Mouse (Mus musculus): ENCODE results near the gene Tnfrsf18.
A peak's percentile ranks its signal among the peaks of the same experiment; 100 is the strongest.

Gene Tnfrsf18

DNA sequence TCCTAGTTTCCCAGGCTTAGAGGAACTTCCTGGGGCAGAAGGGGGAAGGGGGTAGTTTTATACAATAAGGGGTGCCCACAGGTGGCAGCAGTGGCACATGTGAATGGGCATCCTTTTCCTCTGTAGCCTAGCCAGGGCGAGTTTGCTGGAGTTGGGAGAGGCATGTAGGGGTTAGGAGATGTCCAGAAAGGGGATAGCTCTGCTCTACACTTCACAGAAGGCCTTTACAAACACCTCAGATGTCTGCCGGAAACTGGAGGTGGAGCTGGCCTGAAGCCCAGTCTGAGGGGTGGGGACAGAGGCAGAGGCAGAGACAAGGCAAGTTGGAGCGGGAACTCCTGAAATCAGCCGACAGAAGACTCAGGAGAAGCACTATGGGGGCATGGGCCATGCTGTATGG, at the start of gene Tnfrsf18:
Gene Tnfrsf18, plus strand, starts transcription at position 152 of the 400 bp plus-strand sequence.
- peak; percentile 24 to 69 for DNase-seq

DNA sequence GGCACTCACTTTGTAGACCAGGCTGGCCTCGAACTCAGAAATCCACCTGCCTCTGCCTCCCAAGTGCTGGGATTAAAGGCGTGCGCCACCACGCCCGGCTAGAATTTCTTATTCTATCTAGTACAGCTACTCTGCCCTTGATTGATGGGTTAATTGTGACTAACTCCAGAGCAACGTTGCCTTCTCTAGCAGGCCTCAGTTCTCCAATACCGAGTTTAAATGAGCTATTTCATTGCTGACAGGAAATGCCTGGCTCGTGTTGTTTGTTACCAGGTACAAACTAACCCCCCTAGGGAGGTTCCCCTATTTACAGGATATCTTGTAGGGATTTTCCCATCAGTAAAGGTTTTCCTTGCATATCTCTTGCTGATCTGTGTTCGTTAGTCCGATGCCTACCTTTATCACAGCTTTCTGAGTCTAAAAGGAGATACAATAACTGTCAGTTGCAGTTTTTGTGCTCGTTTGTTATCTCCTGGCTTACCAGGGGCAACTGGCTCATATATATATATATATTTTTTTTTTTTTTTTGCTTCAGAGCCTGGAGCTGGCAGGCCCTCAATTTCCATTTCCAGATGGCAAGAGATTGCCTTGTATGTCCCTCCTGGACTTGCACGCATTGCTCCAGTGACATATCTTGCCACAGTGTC, 44.4 kb upstream of the Tnfrsf18 start:
- DNase-seq, result no peak

DNA sequence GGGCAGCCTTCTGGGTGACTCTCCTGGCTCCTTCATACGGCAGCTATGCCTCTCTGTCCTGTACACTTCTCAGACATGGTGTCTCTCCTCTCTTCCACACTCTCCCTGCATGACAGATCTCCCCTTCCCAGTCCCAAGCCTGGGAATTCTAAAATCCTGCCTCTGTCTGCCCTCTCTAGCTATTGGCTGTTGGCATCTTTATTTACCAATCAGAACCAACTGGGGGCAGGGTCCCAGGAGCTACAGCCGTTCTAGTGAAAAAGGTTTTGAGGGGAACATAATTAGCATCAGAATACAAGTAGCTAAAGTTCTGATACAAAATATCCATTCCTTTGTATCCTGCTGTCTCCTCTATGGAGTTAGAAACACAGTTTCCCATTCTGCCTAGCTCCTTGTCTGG, 42.2 kb upstream of the Tnfrsf18 start:
- no peak for DNase-seq

DNA sequence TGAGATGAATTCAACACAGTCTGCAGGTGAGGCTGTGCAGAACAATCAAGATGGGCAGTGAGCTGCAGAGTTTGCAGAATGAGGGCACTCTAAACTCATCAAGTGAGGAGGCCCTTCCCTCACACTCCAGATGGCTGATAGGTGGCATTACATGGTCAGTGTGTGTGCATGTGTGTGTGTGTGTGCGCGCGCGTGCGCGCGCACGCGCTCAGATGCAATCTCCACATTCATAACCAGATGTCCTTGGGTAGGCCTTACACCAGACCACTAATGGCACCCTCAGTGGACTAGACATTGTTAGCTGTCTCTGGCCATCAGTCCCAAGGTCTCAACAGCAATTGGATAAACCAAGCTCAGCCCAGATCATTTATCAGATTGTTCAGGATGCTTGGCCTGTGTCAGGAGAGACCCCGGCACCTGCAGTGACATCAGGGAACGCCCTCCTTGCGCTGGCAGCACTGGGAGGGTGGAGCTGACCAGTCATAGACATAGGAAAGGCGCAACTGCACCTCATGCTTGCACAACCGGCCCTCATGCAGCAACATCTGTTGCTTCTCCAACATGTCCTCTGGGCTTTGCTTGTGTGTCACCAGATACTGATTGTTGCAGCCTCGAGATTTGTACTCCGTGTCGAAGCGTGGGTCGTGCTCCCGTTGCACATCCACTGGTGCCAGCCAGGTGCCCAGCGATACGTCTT, 34.6 kb upstream of the Tnfrsf18 start:
- peak in 1 of 2 experiments; percentile 12 for DNase-seq

DNA sequence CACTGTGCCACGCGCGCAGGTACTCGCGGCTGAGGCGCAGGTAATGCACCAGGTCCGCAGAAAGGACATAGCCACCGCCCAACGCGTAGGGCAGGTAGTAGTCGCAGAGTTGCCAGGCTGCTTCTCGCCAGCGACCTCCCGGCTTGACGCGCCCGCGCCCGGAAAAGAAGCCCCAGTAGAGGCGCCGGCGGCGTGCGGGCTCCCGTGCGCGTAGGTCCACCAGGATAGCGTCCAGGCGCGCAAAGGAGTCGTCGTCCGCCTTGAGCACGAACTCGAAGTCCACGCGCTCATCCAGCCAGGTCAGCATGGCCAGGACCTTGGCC, 34.1 kb upstream of the Tnfrsf18 start:
- DNase-seq, result no peak

DNA sequence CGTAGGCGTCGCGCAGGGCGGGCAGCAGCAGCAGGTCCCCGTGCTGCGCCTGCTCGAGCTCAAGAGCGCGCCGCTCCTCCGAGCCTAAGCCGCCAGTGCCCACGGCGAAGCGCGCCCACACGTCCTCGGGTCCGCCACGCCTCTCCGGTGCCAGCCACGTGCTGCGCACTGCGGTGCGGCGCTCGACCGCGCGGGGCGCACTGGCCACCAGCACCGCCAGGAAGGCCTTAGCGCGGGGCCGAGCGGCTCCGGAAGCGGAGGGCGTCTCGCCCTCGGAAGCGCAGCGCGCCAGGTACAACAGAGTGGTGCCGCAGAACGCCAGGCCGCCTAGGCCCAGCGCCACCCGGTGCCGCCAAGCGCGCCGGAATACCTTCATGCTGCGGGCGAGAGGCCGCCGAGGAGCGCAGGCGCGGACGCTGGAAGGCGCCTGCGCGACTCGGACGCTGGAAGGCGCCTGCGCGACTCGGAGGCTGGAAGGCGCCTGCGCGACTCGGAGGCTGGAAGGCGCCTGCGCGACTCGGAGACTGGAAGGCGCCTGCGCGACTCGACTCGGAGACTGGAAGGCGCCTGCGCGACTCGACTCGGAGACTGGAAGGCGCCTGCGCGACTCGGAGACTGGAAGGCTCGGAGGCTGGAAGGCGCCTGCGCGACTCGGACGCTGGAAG, 33.6 kb upstream of the Tnfrsf18 start, which contains the start of the genes B3galt6 and Sdf4:
Gene B3galt6, minus strand, starts transcription at position 409 of the 665 bp plus-strand sequence.
Gene Sdf4, plus strand, starts transcription at position 632 of the 665 bp plus-strand sequence.
- DNase-seq, result peak; percentile 82 to 89

DNA sequence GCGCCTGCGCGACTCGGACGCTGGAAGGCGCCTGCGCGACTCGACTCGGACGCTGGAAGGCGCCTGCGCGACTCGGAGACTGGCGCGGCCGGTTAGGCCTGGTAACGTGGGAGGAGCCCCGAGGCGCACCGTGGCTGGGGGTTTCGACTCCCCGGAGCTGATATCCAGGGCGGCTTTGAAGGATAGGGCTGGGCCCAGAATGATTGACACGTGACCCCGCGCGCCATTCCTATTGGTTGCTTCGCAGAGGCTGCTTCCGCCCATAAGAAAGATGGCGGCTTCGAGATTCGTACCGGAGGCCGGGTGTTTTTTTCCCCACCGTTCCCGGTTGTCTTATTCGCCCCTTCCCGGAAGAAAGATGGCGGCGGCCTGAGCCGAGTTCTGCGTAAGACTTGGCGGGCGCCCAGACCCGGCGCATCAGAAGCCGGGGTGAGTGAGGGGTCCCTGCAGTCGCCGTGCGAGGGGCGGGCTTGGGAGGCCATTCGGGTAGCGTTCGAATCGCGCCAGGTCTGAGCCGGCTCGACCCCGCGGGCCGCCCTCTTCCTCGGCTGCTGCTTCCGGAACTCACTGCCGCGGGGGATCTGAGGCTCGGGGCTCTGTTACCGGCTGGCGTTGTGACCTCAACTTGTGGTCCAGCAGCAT, 32.9 kb upstream of the Tnfrsf18 start:
- DNase-seq, result peak; percentile 97 to 98

DNA sequence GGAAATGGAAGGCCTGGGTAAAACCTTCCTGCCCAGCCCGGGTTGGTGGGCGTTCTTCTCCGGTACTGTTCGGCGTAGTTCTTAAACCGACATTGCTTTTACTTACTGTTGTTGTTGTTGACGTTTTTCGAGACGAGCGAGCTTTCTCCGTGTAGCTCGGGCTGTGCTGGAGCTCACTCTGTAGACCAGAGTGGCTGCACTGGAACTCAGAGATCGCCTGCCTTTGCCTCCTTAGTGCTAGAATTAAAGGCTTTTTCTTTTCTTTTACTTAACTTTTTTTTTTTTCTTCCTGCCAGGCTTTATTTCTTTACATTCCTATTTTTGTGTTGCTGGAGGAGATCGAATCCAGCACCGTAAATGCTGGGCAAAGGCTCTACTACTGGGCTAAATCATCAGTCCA, 32.4 kb upstream of the Tnfrsf18 start:
- DNase-seq, result no peak

DNA sequence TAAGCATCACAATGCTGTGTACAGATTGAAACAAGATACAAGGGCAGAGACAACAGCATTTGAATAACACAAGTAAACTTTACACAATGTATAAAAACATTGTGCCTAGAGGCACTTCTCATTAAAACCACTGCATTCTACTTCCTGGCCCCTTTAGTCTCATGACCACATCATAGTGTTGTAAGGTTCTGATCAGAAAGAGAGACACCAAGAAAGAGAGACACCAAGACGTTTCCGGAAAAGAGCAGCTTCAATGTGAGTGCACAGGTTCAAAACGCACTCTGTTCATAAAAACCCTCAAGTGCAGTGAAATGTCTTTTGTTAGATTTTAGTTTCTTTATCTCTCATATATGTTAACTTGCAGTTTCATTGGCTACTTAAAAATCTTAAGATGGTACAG, 21.9 kb upstream of the Tnfrsf18 start:
- no peak for DNase-seq

DNA sequence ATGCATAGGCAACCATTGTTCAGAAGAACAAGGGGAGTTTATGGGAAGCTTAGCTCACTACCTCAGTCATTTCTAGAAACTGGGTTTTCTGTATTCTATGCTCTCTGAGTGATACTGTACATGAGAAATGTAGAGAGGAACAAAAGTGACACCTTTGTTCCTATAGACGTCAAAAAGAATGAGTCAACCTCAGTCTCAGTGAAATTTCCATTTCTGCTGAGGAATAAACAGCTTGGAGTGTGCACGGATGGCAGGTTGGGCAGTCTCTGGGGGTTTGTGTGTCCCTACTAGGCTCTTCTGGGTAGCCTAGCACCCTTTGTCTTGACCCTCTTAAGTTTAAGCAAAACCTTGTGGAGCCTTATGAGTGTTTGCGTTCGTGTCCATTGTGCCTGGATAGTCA, 17.6 kb upstream of the Tnfrsf18 start:
- no peak for DNase-seq

DNA sequence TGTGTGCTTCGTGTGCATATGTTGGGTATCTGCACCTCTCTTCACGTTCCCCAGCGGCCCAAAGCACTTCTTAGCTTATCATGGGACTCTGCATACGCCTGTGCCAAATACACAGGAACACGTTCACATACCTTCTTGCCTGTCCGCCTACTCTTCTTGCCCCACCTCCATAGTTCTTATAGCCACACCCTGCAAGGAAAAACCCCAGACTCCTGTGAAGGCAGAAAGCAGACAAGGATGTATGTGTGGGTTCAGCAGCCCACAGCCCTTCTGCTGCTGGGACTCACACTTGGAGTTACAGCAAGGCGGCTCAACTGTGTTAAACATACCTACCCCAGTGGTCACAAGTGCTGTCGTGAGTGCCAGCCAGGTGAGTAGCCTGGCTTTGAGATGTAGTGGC, 12.3 kb upstream of the Tnfrsf18 start, which contains the start of gene Tnfrsf4:
Gene Tnfrsf4, plus strand, starts transcription at position 207 of the 400 bp plus-strand sequence.
- DNase-seq, result no peak

DNA sequence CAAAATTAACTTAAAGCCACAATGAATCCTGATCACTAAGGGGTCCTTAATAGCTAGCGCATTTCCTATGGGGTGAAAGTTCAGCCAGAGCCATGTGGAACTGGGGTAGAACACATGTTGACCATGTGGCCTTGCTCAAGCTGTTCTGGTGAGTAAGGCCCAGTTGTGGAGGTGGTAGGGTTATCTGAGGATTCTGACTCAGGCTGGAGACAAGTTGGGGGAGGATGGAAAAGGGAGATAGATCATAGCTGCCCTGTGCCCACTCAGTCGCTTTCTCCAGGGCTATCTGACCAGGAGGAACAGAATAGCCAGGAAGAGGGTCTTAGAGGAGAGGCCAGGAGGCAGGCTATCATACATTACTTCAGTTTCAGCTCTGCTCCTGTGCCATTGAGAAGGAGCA, 11.5 kb upstream of the Tnfrsf18 start:
- no peak for DNase-seq

DNA sequence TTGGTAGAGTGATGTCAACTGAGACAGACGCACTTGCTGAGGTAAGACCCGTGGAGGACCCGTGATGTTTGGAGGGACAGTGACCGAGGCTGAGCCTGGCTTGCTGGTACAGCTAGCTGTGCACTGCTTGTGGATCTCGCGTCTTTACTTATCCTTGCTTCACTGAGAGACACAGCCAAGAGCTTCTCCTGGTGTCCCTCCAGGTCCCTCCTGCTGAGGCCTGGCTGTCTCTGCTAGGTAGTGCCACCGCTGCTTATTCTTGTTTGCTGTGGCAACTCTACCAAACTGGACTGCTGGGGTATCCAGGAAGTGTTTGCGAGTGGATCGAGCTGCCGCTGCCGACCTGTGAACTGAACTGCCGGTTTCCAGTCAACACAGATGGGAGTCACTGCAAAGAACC, 6.2 kb upstream of the Tnfrsf18 start:
- DNase-seq, result peak in 1 of 2 experiments; percentile 33

DNA sequence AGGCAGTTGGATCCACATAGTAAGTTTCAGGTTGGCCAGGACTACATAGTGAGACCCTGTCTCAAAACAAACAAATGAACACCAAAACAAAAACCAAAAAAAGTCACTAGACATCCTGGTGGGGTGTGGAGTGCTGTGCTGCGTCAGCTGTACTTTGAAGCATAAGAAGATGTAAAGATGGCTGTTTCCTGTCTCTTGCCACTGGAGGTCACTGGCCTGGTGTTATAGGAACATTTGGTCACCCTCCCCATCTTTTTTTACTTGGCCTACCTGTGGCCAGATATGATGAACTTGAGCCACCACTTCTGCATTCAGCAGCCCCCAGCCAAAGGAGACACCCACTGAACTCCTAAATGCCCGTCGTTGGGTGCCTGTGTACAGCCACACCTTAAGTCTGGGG, 4.6 kb upstream of the Tnfrsf18 start:
- no peak for DNase-seq

DNA sequence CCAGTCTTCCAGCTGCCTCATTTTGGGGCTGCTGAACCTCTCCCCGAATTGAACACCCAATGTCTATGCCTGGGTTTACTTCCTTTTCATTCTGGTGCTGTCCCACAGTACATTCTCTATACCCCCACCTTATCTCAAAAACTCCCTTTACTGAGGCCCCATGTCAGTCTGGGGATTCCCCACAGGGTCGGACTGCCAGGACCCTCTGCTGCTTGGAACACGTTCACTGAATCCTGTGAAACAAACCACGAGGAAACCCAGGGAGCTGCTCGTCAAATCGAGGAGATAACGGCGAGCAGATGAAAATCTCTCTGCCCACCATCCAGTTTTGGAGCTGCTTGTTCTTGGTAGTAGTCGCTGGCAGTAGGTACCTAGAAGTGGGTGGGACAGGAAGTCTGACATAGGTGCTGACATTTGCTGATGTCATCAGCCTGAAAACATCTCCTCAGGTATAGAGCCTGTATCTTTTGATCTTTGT, 4.0 kb upstream of the Tnfrsf18 start:
- no peak for DNase-seq

DNA sequence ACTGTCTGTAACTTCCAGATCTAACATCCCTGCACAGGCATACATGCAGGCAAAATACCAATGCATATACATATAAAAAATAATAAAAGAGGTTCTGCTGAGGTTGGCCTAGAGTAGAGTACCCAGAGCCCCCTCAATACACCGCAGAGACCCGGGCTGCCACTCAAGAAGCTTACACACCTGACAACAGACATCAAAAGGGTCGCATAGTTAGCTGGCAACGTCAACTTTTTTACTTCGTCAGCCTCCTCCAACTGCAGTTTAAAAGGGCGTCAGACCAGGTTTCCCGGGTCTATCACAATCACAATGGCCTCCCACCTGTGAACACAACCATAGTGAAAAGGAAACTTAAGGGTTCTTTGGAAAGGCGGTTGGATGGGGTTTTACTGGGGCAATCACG, 2.4 kb upstream of the Tnfrsf18 start:
- no peak for DNase-seq

DNA sequence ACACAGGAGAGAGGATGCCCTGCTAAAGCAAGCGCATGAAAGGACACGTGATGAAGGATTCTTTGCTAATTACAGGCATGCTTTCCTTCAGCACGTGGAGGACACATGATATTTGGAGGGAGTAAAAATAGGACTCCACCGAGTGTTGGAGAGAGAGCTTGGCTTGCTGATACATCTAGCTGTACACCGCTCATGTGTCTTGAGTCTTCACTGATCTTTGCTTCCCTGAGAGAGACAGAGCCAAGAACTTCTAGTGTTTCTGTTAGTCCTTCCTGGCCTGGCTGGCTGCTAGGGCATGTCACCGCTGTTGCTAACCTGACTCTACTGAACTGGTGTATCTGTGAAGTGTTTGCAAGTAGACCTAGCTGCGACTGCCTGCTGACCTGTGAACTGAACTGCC, 1.8 kb upstream of the Tnfrsf18 start:
- no peak for DNase-seq

DNA sequence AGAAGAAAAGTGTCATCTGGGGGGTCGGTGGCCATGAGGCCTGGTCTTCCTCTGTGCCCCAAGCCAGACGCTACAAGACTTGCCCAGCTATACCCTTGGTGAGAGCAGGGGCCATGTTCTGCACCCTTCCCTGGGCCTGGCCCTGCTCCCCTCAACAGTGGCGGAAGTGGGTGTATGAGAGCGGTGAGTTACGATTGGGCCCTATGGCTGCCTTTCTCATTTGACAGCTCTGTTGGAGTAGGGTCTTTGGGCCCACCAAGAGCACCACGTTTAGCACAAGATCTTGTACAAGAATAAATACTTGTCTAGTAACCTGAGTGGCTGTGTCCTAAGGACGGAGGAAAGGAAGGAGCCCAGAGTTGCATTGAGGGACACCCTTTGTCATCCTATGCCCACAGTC, 2.6 kb downstream of the Tnfrsf18 start:
- no peak for DNase-seq

DNA sequence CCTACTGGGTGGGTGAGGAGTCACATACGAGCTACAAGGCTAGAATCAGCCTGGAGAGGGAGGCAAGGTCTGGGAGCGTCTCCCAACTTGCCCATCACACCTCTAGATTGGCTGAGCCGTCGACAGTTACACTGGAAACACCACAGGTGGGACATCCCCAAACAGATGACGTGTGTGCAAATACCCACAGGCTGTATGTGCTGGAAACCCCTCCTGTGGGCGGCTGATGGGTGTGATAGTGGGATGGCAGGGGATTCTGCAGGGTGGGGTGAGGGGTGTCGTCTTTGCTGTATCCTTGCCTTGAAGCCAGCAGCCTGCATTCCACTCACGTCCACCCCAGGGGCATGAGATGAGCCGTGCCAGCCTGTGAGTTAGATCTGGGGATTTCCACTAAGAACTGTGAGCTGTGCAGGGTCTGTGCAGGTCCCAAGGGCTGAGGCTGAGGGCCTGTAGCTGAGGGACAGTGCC, 4.7 kb downstream of the Tnfrsf18 start:
- DNase-seq, result no peak

DNA sequence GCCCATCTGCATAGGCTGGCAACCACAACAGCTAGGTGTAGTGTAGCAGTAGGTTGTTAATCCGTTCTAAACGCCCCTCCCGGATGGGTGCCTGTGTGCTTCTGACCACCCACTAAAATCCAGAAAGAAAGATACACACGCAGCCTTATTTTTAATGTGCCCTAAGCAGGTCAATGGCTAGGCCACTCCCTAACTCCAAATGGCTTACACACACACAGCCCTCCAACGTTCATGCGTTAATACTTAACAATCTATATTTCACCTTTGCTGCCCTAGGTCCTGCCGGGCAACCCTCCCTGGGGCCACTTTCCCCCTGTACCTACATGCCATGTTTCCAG, 5.3 kb downstream of the Tnfrsf18 start:
- no peak for DNase-seq

DNA sequence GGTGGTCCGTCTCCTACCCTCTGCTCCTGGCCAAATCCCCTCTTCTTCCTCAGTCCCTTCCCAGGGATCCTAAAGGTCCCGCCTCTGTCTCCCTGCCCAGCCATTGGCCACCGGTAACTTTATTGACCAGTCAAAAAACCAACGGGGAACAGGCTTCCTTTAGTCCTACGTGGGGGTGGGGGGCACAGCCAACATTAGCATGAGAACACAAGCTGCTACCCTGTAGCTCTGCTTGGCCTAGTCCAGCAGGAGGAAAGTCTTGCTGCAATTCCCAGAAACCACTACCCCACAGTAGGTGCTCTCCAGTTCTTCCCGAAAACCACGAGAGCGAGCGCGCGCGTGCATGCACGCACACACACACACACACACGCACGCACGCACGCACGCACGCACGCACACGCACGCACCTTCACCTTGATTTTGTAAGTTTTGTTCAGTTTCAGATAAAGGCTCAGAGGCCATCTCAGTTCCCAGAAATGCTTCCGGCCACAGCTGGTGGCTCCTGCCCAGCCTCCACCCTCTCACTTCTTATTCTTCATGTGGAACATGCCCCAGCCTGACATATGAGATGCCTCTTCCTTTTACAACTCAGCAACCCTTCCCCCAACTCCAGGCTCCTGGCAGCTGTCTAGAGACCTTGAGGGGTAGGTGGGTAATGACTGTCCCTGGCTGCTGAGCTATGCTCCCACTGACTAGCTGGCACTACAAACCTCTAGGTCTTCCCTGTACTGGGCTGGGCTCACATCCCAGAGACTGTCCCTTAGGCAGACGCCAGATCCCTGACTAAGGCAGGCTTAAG, 5.8 kb downstream of the Tnfrsf18 start:
- DNase-seq, result peak; percentile 82 to 84

DNA sequence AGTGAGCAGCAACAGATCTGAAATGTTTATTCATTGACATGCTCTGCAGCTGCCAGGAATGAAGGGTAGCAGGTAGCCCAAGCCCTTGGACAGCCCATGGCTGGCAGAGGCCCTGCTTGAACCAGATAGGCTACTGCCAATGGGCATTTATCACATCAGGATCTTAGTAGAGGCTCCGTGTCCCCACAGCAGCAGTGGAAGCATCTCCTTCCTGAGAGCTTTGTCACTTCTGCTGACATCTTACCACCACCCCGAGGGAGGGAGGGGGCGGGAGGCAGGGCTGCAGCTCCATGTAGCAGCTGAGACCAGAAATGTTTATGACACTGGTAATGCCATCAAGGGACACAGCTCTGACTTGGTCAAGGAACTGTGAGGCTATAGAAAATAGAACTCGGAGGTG, 6.9 kb downstream of the Tnfrsf18 start:
- no peak for DNase-seq
